Mouse (Mus musculus): ENCODE results near the gene Adh6b.

Adh6b gene

DNA sequence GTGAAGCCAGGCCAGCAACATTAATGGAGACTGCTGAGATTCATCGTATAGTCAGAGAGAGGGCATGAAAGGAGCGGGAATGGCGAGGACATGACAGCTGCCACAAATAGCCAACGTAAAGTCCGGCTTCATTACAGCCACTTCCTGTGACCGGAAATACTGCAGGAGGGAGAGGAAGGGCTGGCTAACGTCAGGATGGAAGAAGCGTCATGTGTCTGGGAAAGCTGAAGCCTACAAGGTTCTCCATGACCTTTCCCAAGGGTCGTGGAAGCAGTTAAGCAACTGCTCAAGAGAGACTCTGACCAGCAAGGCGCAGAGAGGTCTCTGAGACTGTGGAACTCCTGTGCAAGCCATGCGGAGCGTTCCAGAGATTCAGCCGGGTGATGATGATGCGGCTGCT lies at the start of gene Adh6b:
TSS of gene Adh6b (plus strand) at position 305 of the 400 bp plus-strand sequence.
- DNase-seq (ENCODE audit: low spot score): no peak

DNA sequence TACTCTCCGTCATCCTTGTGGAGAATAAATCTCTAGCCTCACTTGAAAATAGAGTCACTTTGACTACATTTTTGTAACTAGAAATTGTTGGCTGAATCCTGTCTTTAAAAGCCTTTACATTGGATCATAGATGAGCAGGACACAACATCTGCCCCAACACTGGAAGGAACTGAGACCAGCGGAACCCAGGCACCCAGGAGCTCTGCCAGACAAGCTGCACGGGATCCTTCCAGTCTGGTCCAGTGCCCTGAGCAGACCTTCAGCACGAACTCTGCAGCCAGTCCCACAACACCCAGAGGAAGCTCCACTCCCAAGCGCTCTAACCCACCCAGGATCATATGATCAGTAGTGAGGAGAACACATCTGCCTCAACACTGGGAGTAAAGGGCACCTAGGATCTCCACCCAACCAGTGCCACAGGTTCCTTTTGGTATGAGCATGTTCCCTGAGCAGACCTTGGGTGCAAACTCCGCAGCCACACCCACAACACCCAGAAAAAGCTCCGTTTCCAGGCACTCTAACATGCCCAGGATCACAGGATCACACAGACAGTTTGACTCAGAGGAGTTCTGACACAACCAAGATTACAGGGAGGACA lies 48.2 kb upstream of the Adh6b start:
- DNase-seq (ENCODE audit: low spot score): no peak

DNA sequence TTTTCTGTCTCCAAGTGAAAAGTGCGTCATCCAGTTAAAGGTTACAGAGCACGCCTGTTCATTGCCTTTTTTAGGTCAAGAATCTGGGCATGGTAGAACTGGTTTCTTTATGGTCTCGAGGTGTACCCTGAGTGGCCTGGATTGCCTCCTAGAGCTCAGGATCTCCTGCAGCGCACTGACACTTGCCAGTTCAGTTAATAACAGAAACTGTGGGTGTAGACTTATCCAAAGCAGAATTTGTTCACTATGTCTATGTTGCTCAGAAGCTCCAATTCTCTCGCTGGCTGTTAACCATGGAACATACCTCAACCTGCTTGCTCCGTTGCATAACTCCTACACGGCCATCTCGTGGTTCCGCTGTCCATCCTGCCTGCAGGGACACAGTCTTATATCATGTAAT lies 41.4 kb upstream of the Adh6b start:
- DNase-seq (ENCODE audit: low spot score): no peak

DNA sequence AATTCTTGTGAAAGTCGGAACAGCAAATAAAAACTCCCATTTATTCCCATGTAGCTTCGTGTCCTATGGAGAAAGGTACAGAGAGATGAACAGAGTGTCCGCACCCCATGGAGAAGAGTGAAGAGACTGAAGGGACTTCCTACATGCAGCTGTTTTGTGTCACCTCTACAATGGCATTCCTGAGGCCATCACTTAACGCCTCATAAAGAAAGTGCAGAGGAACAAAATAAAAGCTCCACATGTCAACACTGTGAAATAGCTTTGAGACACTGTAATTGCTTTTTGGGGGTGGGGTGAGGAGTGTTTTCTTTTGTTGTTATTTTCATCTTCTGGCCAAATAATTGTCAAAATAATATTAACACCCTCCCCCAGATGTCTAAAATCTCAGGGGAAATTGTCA lies 38.9 kb upstream of the Adh6b start:
- no peak for DNase-seq (ENCODE audit: low spot score)

DNA sequence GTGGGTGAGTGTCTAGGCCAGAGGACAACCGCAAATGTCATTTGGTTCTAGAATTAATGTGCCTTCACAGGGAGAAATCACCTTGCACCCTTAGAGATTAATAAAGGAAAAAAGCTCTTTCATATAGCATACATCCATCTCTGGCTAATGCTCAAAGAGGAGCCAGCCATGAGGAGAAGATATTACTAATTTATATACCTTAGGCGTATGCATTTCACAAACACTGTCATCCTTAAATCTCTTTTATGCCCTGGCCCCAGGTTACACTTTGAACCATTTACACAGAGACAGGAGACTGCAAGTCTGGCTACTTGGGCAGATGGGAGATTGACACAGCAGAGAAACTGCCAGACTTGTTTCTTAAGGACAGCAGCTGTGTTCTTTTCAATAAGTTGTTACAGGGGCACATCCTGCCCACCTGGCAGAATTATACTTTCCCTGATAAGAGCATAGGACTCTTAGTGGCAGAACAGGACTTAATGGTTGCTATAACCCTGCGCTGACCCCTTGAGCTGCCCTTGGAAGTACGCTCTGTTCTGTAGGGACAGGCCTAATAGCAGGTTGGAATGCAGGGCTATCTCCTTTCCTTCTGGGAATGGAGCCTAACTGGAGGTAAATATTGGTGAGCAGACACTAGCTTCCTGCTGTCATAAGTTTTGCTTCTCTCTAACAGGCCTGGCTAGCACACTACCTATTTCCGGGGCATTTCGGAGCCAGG lies 37.6 kb upstream of the Adh6b start:
- DNase-seq (ENCODE audit: low spot score): no peak

DNA sequence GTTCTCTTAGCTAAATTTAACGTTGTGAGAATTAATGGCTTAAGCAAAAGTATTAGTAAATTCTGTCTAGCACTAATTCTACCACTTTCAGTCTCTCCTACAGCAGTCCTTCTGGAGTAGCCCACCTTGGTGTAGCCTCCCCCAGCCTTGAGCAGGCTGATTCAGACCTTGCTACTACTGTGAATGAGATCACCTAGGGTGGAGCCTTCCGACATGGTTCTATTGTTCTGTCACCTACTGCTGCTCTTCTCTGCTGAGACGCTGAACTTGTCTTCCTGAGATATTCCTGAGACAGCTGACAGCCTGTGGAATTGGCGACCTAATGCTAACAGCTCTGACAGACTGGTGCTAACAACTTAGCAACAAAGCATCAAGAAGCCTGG lies 37.1 kb upstream of the Adh6b start:
- DNase-seq (ENCODE audit: low spot score): no peak

DNA sequence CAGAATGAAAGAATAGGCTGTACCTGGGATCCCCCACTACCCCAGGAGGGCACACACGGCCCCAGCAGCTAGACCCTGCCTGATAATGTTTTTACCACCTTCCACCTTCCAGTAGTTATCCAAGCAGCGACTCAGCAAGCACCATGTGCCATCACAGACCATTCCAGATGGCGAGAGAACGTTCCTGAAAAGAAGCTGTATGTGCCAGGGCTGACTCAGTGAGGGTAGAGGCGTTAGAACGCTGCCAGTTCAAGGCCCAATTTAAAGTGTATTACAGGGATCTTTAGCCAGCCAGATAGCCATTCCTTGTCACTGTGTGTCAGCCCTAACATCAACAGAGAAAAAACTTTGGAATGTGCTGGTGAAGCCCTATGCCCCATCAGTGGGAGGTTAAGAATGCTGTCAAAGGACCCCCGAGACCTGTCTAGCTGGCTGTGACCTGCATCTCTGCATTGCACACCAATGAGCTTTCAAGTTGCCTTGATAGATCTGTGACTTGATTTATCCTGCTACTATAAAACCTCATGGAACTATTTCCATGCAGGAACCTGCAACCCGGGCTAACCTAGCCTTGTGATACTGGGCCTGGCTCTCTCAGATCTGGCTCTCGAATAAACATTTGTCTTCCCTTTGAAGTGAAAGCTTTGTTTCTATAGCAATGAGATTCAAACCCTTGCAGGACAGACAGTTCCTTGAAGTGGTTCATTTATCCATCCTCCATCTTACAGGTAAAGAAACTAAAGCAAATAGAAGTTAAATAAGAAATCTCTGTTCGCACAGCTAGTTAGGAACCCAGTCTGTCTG lies 35.9 kb upstream of the Adh6b start:
- DNase-seq (ENCODE audit: low spot score): no peak

DNA sequence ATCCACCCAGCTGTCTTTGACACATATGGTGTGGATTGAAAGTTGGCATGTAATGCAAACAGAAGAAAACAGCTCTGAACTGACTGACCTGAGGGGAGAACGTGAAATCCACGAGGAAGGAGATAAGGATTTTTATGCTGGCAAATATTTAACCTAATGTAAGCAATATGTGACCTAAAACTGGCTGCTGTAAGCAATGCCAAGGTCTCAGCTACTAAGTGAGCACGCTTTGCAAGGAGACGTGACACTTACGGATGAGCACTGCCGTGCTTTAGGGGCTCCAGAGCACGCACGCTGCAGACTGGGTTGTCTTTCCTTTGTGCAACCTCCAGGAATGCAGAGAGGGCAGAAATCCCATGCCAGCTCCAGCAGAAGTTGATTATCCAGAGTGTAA lies 35.3 kb upstream of the Adh6b start:
- no peak for DNase-seq (ENCODE audit: low spot score)

DNA sequence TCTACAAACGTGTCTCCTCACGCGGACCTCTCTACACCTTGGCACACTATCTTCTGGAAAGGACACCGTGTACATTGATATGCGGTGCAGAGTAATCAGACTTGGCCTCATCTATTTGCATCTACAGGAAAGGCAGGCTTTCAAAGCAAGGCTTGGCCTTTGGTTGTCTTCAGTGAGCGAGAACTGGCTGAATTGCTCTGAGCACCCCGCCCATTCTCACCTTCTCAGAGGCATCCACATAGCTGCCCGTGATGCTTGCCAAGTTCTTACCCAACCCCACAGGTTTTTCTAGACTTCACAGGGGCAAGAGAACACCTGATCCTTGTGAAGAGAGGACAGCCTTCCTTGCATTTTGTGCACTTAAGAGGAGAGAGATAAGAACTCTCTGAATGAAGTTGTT lies 31.7 kb upstream of the Adh6b start:
- no peak for DNase-seq (ENCODE audit: low spot score)

DNA sequence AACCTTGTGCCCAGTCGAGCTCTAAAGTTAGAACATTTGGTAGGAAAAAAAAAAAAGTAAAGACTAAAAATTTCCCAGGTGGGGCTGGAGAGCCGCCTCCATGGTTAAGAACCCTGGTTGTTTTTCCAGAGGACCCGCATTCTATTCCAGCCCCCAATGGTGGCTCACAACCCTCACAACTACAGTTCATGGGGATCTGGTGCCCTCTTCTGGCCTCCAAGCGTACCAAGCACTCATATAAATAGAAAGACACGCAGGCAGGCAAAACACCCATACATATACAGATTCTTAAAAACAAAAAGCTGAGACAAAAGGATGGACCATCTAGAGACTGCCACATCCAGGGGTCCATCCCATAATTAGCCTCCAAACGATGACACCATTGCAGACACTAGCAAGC lies 30.6 kb upstream of the Adh6b start:
- DNase-seq (ENCODE audit: low spot score): no peak

DNA sequence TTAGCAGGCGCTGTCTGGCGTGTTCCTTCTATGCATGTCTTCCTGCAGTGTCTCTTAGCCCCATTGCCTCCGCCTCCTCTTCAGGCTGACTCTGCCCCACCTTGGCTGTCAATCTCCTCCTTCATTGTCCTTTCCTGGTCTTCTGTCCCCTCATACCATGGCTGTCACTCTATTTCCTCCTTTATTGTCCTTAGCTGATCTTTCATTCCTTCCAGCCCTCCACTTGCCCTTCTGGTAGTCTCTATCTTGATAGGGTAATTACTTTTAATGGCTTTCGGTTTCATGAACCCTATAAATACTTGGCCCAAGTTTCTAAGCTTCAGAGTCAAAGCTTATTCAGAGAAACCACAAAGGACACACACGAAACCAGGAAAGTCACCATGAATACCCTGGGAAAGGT lies 28.6 kb upstream of the Adh6b start, which contains the start of gene Adh6a:
TSS of gene Adh6a (plus strand) at position 322 of the 400 bp plus-strand sequence.
- DNase-seq (ENCODE audit: low spot score): no peak

DNA sequence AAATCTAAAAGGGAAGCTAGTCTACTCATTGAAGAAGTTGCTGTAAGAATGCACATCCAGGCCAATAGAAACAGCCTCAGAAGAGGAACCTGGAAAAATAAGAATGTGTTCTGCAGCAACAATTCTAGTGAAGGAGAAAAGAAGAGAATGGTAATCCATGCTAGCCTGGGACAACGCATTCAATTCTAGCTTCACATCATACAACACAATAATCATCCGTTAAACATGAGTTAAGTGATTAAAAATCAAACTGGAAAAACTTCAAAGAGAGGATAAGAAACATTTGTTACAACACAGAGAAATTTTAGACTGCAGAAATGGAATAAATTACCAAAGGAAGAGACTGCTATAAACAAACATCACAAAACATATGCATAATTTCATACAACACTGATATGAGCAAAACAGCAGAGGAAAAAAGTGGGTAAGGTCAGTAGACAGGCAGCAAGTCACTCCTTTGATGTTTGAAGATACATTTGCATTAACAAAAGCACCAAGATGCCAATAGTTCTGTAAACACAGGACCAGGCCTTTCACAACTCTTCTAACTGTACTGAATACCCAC lies 24.6 kb upstream of the Adh6b start:
- no peak for DNase-seq (ENCODE audit: low spot score)

DNA sequence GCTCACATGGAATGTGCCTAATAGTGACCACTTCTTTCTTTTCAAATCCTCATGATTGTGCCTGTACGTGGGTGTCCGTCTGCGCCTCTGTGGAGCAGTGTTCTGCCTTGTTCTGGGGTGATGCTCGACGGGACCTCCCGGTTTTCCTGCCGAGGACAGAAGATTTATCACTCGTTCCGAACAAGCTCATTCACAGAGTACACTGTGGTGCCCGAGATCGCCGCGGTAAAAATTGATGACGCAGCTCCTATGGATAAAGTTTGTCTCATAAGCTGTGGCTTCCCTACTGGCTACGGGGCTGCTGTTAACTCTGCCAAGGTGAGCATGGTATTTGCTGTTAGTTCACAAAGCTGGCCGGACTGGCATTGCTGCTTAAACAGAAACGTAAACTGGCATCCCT lies 16.6 kb upstream of the Adh6b start:
- DNase-seq (ENCODE audit: low spot score): no peak

DNA sequence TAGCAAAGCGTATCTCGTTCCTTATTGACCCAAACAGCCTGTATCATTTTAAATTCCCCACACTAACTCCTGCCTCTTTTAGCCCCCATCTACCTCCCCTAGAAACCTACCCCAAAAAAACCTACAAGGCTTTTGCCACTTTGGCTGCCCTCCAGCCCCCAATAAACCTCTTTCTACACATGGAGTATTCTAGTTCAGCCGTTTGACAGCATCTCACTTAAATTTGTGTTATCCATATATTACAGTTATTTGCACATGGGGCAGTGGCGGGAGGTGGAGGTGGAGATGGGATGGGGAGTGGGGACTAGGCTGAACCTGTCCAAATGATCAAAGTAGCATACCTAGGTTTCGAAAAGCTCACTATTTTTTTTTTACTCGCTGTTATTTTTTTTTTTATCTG lies 16.1 kb upstream of the Adh6b start:
- DNase-seq (ENCODE audit: low spot score): no peak

DNA sequence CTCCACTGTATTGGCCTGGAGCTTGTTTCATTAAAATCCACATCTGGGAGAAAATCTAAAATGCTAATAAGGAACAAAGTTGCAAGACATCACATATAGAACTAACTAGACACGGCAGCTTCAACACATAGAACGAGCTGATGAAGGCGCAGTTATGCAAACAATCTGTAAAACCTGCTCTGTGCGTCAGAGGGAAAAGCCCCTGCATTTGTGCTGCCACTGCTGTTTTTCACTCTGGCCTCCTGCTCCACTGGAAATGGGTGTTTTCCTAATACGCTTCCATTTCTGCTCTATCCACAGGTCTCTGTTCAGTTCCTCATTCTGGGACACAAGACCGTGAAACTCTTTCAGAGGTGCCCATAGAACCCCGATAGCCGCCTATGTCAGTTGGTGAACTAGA lies 7.7 kb upstream of the Adh6b start:
- no peak for DNase-seq (ENCODE audit: low spot score)

DNA sequence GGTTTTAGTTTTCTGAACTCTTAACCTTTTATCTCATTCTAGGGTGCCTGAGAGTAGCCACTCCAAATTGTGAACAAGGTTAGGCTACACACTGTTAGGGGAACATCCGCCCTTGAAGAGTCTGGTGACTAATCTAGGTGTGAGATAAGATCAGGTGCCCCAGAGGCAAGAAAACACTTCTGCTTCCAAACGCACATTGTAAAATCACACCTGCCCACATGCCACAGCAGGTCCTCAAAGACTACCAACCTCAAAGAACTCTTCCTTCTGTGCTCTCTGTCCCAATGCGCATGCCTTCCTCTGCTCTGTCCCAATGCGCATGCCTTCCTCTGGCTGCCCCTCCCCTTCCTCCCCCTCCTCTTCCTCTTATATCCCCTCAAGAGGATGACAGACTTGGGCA lies 7.3 kb upstream of the Adh6b start:
- DNase-seq (ENCODE audit: low spot score): no peak

DNA sequence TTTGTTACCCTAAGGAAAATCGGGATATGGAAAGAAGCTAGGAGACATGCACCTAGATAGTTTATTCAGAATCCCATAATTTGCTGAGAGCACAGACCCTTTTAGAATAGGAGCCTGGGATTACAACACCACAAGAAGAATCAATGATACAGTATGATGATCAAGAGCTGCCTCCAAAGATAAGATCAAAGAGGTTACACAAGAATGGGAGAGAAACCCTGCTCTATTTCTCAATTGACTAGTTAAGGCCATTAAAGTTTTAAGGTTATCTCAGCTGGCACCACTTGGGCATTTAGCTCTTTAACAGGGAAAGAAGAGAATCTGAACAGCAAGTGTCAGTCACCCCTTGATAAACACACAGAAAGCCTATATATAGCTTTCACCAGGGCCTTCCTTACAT lies 6.0 kb upstream of the Adh6b start:
- no peak for DNase-seq (ENCODE audit: low spot score)

DNA sequence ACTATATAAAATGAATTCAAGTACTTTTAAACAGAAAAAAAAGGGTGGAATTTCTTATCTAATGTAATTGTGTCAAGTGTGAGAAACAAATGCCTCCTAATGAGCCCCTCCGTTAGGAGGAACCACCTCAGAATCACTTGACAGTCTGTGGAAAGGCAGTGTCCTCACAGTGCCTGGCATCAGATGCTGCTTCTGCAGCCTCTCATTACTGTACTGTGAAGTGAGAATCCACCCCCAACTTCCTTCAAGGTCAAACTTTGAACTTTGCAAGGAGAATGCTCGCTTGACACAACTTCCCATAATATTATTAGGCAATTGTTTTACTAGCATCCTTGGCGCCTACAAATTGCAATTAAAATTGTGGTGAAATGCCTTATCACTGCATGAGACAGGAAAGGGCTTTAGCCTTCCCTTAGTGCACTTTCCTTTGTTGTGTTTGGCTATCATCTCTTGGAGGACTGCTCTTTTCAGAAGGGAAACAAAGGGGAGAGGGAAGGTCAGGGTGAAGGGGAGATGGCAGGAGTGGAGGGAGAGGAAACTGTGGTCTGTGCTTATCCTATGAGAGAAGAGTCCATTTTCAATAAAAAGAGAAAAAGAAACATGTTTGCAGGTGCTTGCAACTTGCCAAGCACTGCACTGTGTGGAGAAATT lies 5.3 kb upstream of the Adh6b start:
- DNase-seq (ENCODE audit: low spot score): no peak

DNA sequence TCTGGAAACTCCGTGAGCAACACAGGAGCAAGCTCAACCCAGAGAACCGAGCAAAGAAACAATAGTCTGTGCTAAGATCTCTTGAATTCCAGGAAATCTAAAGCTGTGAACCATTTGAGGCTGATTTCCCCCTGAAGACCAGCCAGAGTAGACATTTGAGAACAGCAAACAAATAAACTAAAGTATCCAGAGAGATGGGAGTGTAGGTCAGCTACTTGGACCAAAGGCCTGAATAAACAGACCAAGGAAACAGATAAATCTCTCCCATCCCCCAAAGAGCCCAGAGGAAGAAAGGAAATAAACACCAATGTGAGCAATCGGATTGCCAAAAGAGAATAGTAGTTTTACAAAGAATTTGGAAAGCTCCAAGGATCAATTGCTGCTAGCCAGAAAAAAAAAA lies 5.5 kb downstream of the Adh6b start:
- no peak for DNase-seq (ENCODE audit: low spot score)

DNA sequence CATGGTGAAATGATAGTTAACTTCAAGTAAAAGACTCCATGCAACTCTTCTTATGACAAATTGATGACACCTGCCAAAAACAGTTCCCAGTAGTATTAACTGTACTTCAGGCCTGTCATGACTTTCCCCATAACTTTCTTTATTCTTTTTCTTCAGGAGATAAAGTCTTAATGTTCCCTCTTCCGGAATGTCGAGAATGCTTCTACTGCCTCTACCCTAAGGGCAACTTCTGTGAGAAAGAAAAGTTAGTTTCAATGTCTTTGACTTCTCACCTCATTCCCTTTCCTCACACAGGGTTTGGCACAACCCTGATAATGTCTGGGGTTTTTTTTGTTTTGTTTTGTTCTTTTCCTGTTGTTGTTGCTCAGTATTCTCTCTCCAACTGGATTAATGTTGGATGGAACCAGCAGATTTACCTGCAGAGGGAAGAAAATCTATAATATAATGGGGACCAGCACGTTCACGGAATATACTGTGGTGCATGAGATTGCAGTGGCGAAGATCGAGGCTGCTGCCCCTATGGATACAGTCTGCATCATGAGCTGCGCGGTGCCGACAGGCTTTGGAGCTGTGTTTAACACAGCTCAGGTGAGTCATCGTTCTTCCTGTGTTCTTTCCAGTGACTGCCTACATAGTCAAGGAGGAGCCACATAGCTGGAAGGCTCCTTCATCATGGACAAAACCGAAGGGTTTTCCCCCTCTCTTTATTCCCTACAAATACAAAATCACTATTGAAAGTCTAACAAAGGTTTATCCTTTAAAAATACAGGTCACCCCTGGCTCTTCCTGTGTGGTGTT lies 10.6 kb downstream of the Adh6b start:
- DNase-seq (ENCODE audit: low spot score): no peak

DNA sequence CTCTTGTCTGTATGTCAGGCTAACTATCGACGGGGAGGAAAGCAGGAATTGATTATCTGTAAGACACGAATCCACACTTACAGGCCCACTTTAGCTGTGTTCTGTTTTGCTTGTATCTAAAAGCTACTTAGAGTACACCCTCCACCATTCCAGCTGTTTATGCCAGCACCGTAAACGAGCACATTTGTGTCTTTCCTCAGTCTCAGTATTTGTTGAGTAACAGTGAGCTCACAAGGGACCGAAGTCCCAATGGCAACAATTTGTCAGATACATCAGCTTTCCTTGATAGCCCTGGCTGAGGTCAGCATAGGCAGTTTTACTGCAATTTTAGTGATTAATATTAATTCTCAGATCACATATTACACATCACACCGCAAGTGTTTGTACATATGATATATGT lies 17.3 kb downstream of the Adh6b start:
- no peak for DNase-seq (ENCODE audit: low spot score)

DNA sequence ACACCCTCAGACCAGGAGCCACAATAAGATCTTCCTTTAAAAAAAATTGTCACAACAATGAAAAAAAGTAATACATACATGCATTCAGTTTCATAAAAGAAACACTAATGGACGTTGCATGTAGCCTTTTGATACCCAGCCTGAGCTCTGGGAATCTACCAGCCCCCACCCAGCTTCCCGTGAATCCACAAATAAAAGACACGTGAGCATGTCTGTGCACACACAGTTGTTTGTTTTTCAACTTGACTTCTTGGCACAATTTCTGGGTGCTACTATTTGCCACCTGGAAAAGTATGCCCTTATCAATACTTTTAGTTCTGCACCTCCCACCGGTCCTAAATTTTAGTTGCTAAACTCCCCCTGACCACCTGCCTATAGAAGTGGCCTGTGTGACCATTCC lies 19.1 kb downstream of the Adh6b start:
- DNase-seq (ENCODE audit: low spot score): no peak
